Mouse (Mus musculus) stomach, embryonic 15.5 days (tissue): ENCODE measurements around the gene Hoxc13. TPM values are rescaled to one million over a fixed set of nuclear protein-coding genes. Genes with fewer than 3 reads are reported as not detected.
A peak's percentile ranks its signal among the peaks of the same experiment; 100 is the strongest.

Experiments
- ATAC-seq: fragments of 200-750 bp; cut with Nextera tagmentation; 2 replicates; pipeline ENCODE4 v1.8.0; 2017; ENCODE audit warnings: low read depth, moderate number of reproducible peaks, moderate TSS enrichment; ENCODE audit not compliant: insufficient read depth, low FRiP score
- H3K27ac ChIP-seq: fragments of 300-500 bp; sonication (generic); 2 replicates; pipeline ENCODE4 v1.5.1; 2015; ENCODE audit warnings: mild to moderate bottlenecking, inconsistent platforms
- H3K27me3 ChIP-seq: fragments of 300-500 bp; sonication (generic); replicated peaks from 2 replicates; pipeline ENCODE4 v1.6.1; 2015; ENCODE audit warnings: inconsistent platforms
- H3K36me3 ChIP-seq: fragments of 300-500 bp; sonication (generic); 2 replicates; pipeline ENCODE4 v1.6.1; 2015; ENCODE audit warnings: inconsistent platforms
- H3K4me1 ChIP-seq: fragments of 300-500 bp; sonication (generic); 2 replicates; pipeline ENCODE4 v1.6.1; 2015; ENCODE audit warnings: inconsistent platforms
- H3K4me2 ChIP-seq: fragments of 300-500 bp; sonication (generic); 2 replicates; pipeline ENCODE4 v1.6.1; 2015; ENCODE audit warnings: mild to moderate bottlenecking, inconsistent platforms
- H3K4me3 ChIP-seq: fragments of 300-500 bp; sonication (generic); replicated peaks from 2 replicates; pipeline ENCODE4 v1.5.1; 2015; ENCODE audit warnings: inconsistent platforms
- H3K9ac ChIP-seq: fragments of 300-500 bp; sonication (generic); 2 replicates; pipeline ENCODE4 v1.6.1; 2015; ENCODE audit warnings: inconsistent platforms
- H3K9me3 ChIP-seq: fragments of 300-500 bp; sonication (generic); 2 replicates; pipeline ENCODE4 v1.6.1; 2016; ENCODE audit warnings: inconsistent platforms
- WGBS: fragments of 180-500 bp; shearing (Covaris S2); methylation state at CpG from one replicate; pipeline ENCODE4 v1.1.7; 2015; 5-methylcytosine and 5-hydroxymethylcytosine counted together
- polyA plus RNA-seq: library from polyadenylated mRNA; unstranded; fragments of >200 nt; fragmentation: Nextera tagmentation; extraction: Ambion mirVana; gene quantifications from 2 replicates; pipeline ENCODE4 v1.2.1, GENCODE M21; 2015

Gene Hoxc13
- polyA plus RNA-seq, 1 experiment from 2014 or later: not detected

DNA sequence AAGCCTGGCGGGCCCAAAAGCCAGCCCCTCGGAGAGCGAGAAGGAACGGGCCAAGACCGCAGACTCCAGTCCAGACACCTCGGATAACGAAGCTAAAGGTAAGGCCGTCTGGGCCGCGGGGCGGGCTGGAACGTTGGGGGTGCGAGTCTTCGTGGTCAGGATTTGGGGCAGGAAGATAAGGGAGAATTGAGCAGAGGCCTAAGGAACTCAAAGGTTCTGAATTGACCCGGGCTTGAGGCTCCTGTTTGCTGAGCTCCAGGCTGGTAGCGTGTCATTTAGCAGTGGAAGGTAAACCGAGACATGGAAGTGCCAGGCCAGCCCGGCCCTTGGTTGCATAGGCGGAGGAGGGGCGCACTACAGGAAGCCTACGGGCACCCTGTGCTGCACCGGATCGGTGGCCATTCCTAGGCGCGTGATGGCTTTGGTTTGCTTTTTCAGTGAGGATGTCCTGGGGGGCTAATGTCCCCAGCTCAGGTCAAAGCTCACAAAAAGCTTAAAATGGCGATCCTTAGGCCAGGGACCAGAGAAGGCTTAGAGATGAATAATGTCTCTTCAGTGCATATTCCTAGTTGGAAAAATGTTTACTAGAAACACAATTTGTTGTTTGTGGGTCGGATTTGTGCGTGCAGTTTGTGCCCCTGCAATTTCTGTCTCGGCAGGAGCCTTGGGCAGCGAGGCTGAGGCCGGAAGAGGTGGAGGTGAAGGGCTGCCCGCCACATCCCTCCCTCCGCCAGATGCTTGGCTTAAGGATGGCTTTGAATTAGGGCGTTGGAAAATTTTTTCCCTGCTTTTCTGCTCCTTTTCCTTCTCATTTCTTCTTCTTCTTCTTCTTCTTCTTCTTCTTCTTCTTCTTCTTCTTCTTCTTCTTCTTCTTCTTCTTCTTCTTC is 46.9 kb downstream of the Hoxc13 start:
- WGBS: 2% methylated on average over 34 of the region's 34 CpGs
- H3K4me3 ChIP-seq: no peak overlapping the region
- H3K9me3 ChIP-seq: no peaks in the 10 kb centered on the region
- H3K4me2 ChIP-seq: no peak overlapping the region
- H3K9ac ChIP-seq: no peak overlapping the region
- peaks cover 8% of the 10 kb centered on the region; the same call in 1 of the 2 replicates for H3K4me1 ChIP-seq
- ATAC-seq: no peak
- H3K36me3 ChIP-seq: no peaks in the 10 kb centered on the region
- peaks cover 97% of the 10 kb centered on the region for H3K27me3 ChIP-seq
- no peak overlapping the region for H3K27ac ChIP-seq

DNA sequence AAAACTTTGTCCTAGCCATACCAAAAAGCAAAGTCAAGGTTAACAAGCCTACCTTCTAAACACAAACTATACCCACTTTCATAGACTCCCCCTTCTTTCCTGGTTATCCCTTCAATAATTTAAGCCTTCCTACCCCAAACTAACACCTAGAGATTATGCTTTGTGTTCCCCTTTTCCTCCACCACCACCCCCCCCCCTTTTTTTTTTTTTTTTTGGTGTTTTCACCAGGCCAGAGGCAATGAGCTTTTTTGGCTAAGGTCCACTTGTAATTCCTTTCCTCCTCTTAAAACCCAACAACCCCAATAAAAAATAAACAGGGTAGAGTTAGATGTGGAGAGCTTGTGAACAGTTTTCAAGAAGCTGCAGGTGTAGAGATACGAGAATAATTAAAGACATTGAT is 48.4 kb downstream of the Hoxc13 start:
- H3K4me1 ChIP-seq: peaks cover 8% of the 10 kb centered on the region; the same call in 1 of the 2 replicates
- no peaks in the 10 kb centered on the region for H3K9me3 ChIP-seq
- no peak overlapping the region for H3K4me2 ChIP-seq
- ATAC-seq: no peak
- WGBS: 27% methylated on average over 1 of the region's 1 CpGs
- no peak overlapping the region for H3K9ac ChIP-seq
- H3K27ac ChIP-seq: no peak overlapping the region
- H3K27me3 ChIP-seq: peaks cover 98% of the 10 kb centered on the region
- no peaks in the 10 kb centered on the region for H3K36me3 ChIP-seq
- no peak overlapping the region for H3K4me3 ChIP-seq

DNA sequence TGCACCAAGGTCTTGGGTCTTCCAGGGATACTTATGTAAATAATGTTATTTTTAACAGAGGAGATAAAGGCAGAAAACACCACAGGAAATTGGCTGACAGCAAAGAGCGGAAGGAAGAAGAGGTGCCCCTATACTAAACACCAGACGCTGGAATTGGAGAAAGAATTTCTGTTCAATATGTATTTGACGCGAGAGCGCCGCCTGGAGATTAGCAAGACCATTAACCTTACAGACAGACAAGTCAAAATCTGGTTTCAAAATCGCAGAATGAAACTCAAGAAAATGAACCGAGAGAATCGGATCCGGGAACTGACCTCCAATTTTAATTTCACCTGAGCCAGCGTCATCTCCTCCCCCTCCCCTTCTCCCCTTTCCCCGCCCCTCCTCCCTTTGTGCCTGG is 49.8 kb downstream of the Hoxc13 start:
- Histone ChIP-seq H3K27ac (no peak overlapping the region), H3K9me3 (no peaks in the 10 kb centered on the region), H3K4me3 (no peak overlapping the region), H3K36me3 (no peaks in the 10 kb centered on the region), H3K27me3 (peaks cover 96% of the 10 kb centered on the region), H3K4me2 (no peak overlapping the region), H3K4me1 (peaks cover 8% of the 10 kb centered on the region; the same call in 1 of the 2 replicates), H3K9ac (no peak overlapping the region)
- ATAC-seq: no peak
- WGBS: 1% methylated on average over 12 of the region's 12 CpGs

DNA sequence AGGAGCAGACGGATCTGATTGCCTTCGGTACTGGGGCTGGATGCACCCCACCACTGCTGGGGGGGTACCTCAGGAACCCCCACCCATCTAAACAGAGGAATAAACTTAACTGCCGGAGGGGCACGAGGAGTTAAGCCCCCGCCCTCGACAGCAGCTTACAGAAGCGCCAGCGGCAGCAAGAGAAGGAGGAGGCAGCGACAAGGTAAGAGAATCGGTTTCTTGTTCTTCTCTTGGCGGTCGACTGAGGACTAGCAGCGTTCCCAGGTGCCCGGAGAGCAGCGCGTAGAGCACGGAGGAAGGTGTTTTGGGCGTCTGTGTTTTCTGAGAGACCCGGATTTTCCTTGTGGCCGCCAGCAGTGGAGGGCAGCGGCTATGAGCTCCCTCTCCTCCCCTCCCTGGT is 51.4 kb downstream of the Hoxc13 start:
- peaks cover 96% of the 10 kb centered on the region for H3K27me3 ChIP-seq
- H3K9me3 ChIP-seq: no peaks in the 10 kb centered on the region
- no peak overlapping the region for H3K4me3 ChIP-seq
- no peak for ATAC-seq
- H3K36me3 ChIP-seq: no peaks in the 10 kb centered on the region
- peaks cover 3% of the 10 kb centered on the region; the same call in 1 of the 2 replicates for H3K4me1 ChIP-seq
- 1% methylated on average over 21 of the region's 21 CpGs for WGBS
- no peak overlapping the region for H3K4me2 ChIP-seq
- no peak overlapping the region for H3K27ac ChIP-seq
- no peak overlapping the region for H3K9ac ChIP-seq

DNA sequence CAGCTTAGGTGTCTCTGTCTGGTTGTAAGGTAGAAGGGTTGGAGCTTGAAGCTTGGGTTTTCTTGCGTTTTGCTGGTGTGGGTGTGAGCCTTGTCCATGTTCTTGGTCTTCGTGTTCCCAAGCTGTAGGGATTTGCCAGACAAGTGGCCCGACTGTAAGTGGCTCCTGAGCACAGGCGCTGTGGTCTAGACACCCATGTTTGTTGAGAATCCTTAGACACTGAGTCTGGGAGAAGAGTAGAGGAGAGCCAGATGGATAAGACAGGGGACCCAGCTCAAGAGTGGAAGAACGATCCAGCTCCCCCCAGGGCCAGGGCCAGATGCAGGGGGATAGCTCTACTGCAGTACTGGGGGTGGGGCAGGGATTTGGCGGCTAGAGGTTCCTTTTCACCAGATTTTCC is 51.9 kb downstream of the Hoxc13 start:
- WGBS: 3% methylated on average over 6 of the region's 6 CpGs
- ATAC-seq: no peak
- H3K9ac ChIP-seq: no peak overlapping the region
- H3K36me3 ChIP-seq: no peaks in the 10 kb centered on the region
- H3K4me2 ChIP-seq: no peak overlapping the region
- H3K27ac ChIP-seq: no peak overlapping the region
- H3K9me3 ChIP-seq: no peaks in the 10 kb centered on the region
- no peak overlapping the region for H3K4me3 ChIP-seq
- peaks cover 6% of the 10 kb centered on the region; the same call in 1 of the 2 replicates for H3K4me1 ChIP-seq
- peaks cover 96% of the 10 kb centered on the region for H3K27me3 ChIP-seq

DNA sequence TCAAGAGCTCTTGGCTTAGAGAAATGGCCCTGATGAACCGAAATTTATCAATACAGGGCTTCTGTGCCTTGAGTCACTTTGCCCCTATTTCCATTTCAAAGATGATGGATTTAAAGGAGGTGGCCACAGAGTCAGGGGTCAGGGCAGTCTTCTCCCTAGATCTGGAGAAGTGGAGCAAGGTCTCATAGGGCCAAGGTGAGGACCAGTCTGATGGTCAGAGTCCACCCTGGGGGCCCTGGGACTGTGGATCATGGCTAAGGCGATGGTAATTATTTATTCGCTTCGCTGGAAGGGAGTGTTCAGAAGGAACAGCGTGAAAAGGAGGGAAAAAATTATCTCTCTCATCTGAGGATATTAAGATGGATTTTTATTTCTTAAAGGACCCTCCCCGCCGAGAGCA is 54.1 kb downstream of the Hoxc13 start:
- Histone ChIP-seq H3K27ac (no peak overlapping the region), H3K27me3 (peaks cover 97% of the 10 kb centered on the region), H3K4me3 (no peak overlapping the region), H3K4me1 (peaks cover 6% of the 10 kb centered on the region; the same call in 1 of the 2 replicates), H3K4me2 (no peak overlapping the region), H3K9ac (no peak overlapping the region), H3K36me3 (no peaks in the 10 kb centered on the region), H3K9me3 (no peaks in the 10 kb centered on the region)
- 9% methylated on average over 7 of the region's 7 CpGs for WGBS
- no peak for ATAC-seq

DNA sequence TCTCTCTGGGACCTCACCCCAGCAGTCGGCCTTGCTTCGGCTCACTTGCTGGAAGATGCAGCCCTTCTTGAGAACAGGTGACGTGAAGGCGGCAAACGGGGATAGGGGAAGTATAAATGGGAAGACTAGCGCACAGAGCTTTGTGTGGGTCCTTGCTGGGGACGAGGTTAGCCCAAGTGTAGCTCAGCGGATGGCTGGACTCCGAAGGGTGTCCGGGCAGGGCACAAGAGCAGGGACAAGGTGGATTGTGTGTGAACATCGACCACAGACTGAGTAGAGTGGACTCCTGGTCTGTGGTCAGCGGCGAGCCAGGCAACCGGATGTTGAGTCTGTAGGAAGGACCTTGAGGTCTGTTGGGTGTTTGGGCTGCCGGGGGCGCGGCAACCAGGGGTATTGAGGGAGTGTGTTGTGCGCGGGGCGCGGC is 54.8 kb downstream of the Hoxc13 start:
- Histone ChIP-seq H3K27me3 (peaks cover 97% of the 10 kb centered on the region), H3K4me3 (no peak overlapping the region), H3K4me2 (no peak overlapping the region), H3K36me3 (no peaks in the 10 kb centered on the region), H3K27ac (no peak overlapping the region), H3K9ac (no peak overlapping the region), H3K4me1 (peaks cover 6% of the 10 kb centered on the region; the same call in 1 of the 2 replicates), H3K9me3 (no peaks in the 10 kb centered on the region)
- 3% methylated on average over 21 of the region's 21 CpGs for WGBS
- ATAC-seq: no peak

DNA sequence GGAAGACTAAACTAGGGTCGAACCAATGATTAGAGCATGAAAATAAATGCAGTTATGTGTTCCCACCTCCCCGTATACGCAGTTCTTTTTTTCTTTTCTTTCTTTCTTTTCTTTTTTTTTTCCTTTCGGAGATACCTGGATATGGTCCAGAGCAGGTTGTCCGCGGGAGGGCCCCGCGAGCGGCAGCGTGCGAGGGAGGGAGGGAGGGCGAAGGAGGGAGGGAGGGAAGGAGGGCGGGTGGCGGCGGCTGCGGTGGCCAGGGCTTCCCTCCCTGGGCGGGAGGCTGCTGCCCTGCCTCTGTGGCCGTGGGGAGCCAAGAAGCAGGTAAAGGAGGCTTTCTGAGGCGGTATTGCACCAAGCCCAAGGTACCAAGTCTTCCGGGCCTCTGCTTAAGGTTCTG is 55.3 kb downstream of the Hoxc13 start, which contains the start of gene Hoxc9:
Hoxc9 (plus strand) TSS at position 269 of the 400 bp plus-strand sequence.
- ATAC-seq: no peak
- peak within 1 kb of the TSS; percentile 36 for H3K4me2 ChIP-seq
- WGBS: 0% methylated on average over 19 of the region's 20 CpGs
- peaks cover 97% of the 10 kb centered on the region for H3K27me3 ChIP-seq
- H3K4me1 ChIP-seq: peaks cover 6% of the 10 kb centered on the region; the same call in 1 of the 2 replicates
- H3K27ac ChIP-seq: no peak within 1 kb of the TSS
- peak within 1 kb of the TSS; percentile 10; the same call in 1 of the 2 replicates for H3K4me3 ChIP-seq
- no peaks in the 10 kb centered on the region for H3K9me3 ChIP-seq
- no peak within 1 kb of the TSS for H3K9ac ChIP-seq
- H3K36me3 ChIP-seq: no peaks in the 10 kb centered on the region

DNA sequence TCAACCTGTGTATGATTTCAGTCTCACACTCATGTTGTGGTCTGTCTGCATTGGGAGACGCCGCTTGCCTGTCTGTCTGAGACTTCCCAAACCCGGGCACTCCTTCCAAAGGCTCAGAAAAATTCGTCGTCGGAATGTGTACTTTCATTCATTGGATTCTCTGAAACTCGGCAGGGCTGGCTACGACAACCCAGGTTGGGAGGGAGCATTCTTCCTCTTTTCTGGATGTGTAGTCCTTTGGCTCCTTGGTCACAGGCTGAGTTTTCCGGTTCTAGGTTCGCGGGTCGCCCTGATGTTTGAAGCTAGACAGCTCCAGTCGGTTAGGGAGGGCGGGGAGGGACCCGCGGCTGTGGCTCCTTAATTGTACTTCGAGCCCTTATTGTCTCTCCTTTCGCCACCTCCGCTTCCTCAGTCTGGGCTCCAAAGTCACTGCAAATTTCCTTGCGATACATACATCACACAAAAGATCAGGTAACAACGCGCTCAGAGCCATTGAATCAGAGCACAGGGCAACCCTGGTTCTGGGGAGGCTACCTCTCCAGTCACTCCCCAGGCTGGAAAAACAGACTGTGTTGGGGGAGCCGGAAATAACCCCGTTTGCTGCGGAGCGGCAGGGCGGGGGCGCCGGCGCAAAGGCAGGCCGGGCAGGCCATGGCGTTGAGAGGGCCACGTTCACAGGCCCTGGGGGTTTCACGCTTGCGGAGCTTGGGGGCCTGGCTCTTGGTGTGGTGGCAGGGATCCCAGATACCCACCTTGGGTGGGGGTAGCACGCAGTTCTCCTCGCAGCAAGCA is 55.9 kb downstream of the Hoxc13 start:
- H3K9ac ChIP-seq: no peak overlapping the region

DNA sequence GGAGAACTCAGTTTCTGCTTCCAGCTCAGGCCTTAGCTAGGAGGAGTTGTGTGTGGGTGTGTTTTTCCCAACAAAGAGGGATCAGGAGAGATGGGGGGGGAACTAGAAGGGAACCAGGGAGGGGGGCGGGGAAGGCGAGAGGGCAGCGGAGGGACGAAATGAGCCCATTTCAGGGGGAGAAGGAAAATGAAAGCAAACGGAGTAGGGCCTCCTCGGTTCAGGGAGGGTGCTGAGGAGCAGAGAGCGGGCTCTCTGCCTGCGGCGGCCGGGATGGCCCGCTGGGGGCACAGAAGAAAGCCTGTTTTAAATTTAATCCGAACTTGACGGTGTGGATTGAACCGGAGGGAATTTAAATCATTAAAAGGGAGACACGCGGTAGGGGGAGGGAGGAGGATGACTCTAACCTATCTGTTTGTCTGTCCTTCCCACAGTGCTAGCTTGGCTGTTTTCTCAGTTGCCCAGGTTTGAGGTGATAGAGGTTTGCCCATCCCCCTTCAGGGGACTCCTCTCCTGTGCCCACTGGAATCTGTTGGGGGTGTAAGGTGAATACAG is 56.6 kb downstream of the Hoxc13 start:
- Histone ChIP-seq H3K9ac (no peak overlapping the region), H3K4me2 (peak overlapping the region; percentile 36)
- WGBS: 9% methylated on average over 16 of the region's 16 CpGs

More for the DNA sequence above, 55.9 kb downstream of the Hoxc13 start:
- 2% methylated on average over 37 of the region's 37 CpGs for WGBS
- Histone ChIP-seq H3K9me3 (no peaks in the 10 kb centered on the region), H3K27me3 (peaks cover 97% of the 10 kb centered on the region), H3K4me3 (peak overlapping the region; percentile 10; the same call in 1 of the 2 replicates), H3K27ac (no peak overlapping the region), H3K36me3 (no peaks in the 10 kb centered on the region), H3K4me1 (peaks cover 13% of the 10 kb centered on the region), H3K4me2 (peak overlapping the region; percentile 36)
- ATAC-seq: no peak

More for the DNA sequence above, 56.6 kb downstream of the Hoxc13 start:
- no peaks in the 10 kb centered on the region for H3K9me3 ChIP-seq
- H3K27ac ChIP-seq: no peak overlapping the region
- no peak for ATAC-seq
- peaks cover 97% of the 10 kb centered on the region for H3K27me3 ChIP-seq
- no peaks in the 10 kb centered on the region for H3K36me3 ChIP-seq
- peak overlapping the region; percentile 10; the same call in 1 of the 2 replicates for H3K4me3 ChIP-seq
- H3K4me1 ChIP-seq: peaks cover 17% of the 10 kb centered on the region
